Comparison of ENCODE assay signal across 7 mouse cellular contexts in genomic region chr1:132298425-132298800, GRCm38 (mm10). TPM values are rescaled to one million over a fixed set of nuclear protein-coding genes. Genes with fewer than 3 reads are reported as not detected.
DNase-seq lines count a peak whose midpoint lies in the region; ATAC-seq and TF ChIP-seq lines count a peak whose summit lies in the region.

Gene Klhdc8a, plus strand, starts transcription at chr1:132298626.

- peak; percentile 40 for DNase-seq in ZHBTc4 (ENCODE audit: low read depth, low spot score)
- peak; percentile 75 for DNase-seq in cerebellum, adult 11-12 months
- DNase-seq in forebrain, postnatal 0 days, result no peak
- DNase-seq in left cerebral cortex, adult 2 months (ENCODE audit: extremely low spot score in 1 of 2, low spot score in 2 of 2), result peak; percentile 54 to 67
- DNase-seq in lung, postnatal 25 days (ENCODE audit: low spot score), result peak; percentile 62

- peak; percentile 82 for ATAC-seq in forebrain, postnatal 0 days
- ATAC-seq in hindbrain, embryonic 16.5 days, result peak; percentile 49

- peaks cover 16% of the 10 kb centered on the region for H3K4me1 ChIP-seq in forebrain, postnatal 0 days (ENCODE audit: insufficient read depth)
- H3K4me1 ChIP-seq in hindbrain, embryonic 16.5 days (ENCODE audit: control insufficient read depth, insufficient read depth, low read depth, low read length), result peaks cover 24% of the 10 kb centered on the region
- peaks cover 9% of the 10 kb centered on the region for H3K4me1 ChIP-seq in small intestine, adult 2 months (ENCODE audit: control insufficient read depth, insufficient read depth, insufficient read length, low read length)

- TF ChIP-seq CTCF in forebrain, postnatal 0 days (IDR thresholded peaks at IDR 0.05; ENCODE audit: low read depth), result no peak
- TF ChIP-seq CTCF in left cerebral cortex, adult 2 months (IDR thresholded peaks at IDR 0.05), result no peak
- no peak for TF ChIP-seq CTCF in small intestine, adult 2 months (IDR thresholded peaks at IDR 0.05; ENCODE audit: extremely low read depth, insufficient read length, insufficient replicate concordance, low read depth, low read length)

- under 1% methylated on average over 28 of the region's 28 CpGs for WGBS in forebrain, postnatal 0 days
- WGBS in hindbrain, embryonic 16.5 days, result under 1% methylated on average over 28 of the region's 28 CpGs
- 2% methylated on average over 28 of the region's 28 CpGs for WGBS in small intestine, adult 2 months

- TF ChIP-seq POLR2A in small intestine, adult 2 months (IDR thresholded peaks at IDR 0.05; ENCODE audit: low read depth, low read length), result no peak

- H3K27me3 ChIP-seq in forebrain, postnatal 0 days (ENCODE audit: insufficient read depth, low read length), result no peaks in the 10 kb centered on the region; the same call in 1 of the 2 replicates
- no peaks in the 10 kb centered on the region; the same call in 1 of the 2 replicates for H3K27me3 ChIP-seq in hindbrain, embryonic 16.5 days (replicated peaks; ENCODE audit: control insufficient read depth, insufficient read depth, low read length)
- H3K27me3 ChIP-seq in small intestine, adult 2 months (ENCODE audit: control insufficient read depth, insufficient read depth, low read length), result peaks cover 18% of the 10 kb centered on the region

- H3K9ac ChIP-seq in forebrain, postnatal 0 days, result peak within 1 kb of the TSS; percentile 76
- H3K9ac ChIP-seq in hindbrain, embryonic 16.5 days (ENCODE audit: low read depth, low read length), result peak within 1 kb of the TSS; percentile 88

- intact Hi-C loops in left cerebral cortex, adult 2 months (cut with DNase I), result no loop called here

- peak within 1 kb of the TSS; percentile 100 for H3K4me2 ChIP-seq in forebrain, postnatal 0 days (ENCODE audit: low read depth)
- peak within 1 kb of the TSS; percentile 98 for H3K4me2 ChIP-seq in hindbrain, embryonic 16.5 days (ENCODE audit: low read length)

- no peaks in the 10 kb centered on the region for H3K36me3 ChIP-seq in forebrain, postnatal 0 days (ENCODE audit: insufficient read depth)
- no peaks in the 10 kb centered on the region for H3K36me3 ChIP-seq in hindbrain, embryonic 16.5 days (ENCODE audit: control insufficient read depth, insufficient read depth, low read length)
- H3K36me3 ChIP-seq in small intestine, adult 2 months (ENCODE audit: control insufficient read depth, insufficient read depth, low read length), result no peaks in the 10 kb centered on the region

- H3K9me3 ChIP-seq in forebrain, postnatal 0 days (ENCODE audit: low read length), result no peaks in the 10 kb centered on the region
- no peaks in the 10 kb centered on the region for H3K9me3 ChIP-seq in hindbrain, embryonic 16.5 days (ENCODE audit: control insufficient read depth, low read length)

- peak within 1 kb of the TSS; percentile 66 for H3K27ac ChIP-seq in forebrain, postnatal 0 days (ENCODE audit: low read depth, low read length)
- H3K27ac ChIP-seq in hindbrain, embryonic 16.5 days (ENCODE audit: low read depth, low read length), result peak within 1 kb of the TSS; percentile 76
- H3K27ac ChIP-seq in left cerebral cortex, adult 2 months, result peak within 1 kb of the TSS; percentile 86
- H3K27ac ChIP-seq in small intestine, adult 2 months (ENCODE audit: insufficient read depth, low read depth, low read length), result no peak within 1 kb of the TSS

- peak within 1 kb of the TSS; percentile 54 for H3K4me3 ChIP-seq in forebrain, postnatal 0 days (ENCODE audit: low read depth, low read length)
- H3K4me3 ChIP-seq in hindbrain, embryonic 16.5 days (ENCODE audit: low read length), result peak within 1 kb of the TSS; percentile 65
- H3K4me3 ChIP-seq in left cerebral cortex, adult 2 months, result peak within 1 kb of the TSS; percentile 54
- H3K4me3 ChIP-seq in small intestine, adult 2 months (ENCODE audit: low read depth, low read length), result peak within 1 kb of the TSS; percentile 62

RNA-seq across cellular contexts. Expression of gene Klhdc8a, which starts in this region (rescaled TPM):
- total RNA-seq in forebrain, postnatal 0 days (2014; rRNA removed), result 10.3 and 11.2 TPM in 2 replicates
- polyA plus RNA-seq in forebrain, postnatal 0 days (2015; fragmentation: Nextera tagmentation; extraction: Ambion mirVana), result 4.5 and 6.3 TPM in 2 replicates
- polyA plus RNA-seq in hindbrain, embryonic 16.5 days (2015; fragmentation: Nextera tagmentation; extraction: Ambion mirVana), result 8.3 and 10.0 TPM in 2 replicates
- 10 to 100 TPM; 12.2 to 13.2 TPM for total RNA-seq in left cerebral cortex, adult 2 months (2021)
- 0.75 and 1.5 TPM in 2 replicates for polyA plus RNA-seq in small intestine, adult 2 months (2012; rRNA removed)
